Mouse (Mus musculus) testis, adult 2 months (tissue): ENCODE results near the gene Tab2.

ENCODE experiments used
- CTCF ChIP-seq: fragments of 200-500 bp; IDR thresholded peaks from 2 replicates; pipeline ENCODE4 v1.5.1; 2012; ENCODE audit warnings: low read depth, mild to moderate bottlenecking, inconsistent platforms, low read length, moderate library complexity; ENCODE audit not compliant: control insufficient read depth, insufficient read depth, insufficient replicate concordance
- POLR2A ChIP-seq: fragments of 200-500 bp; IDR thresholded peaks from 2 replicates; pipeline ENCODE4 v1.6.1; 2012; ENCODE audit warnings: low read depth, mild to moderate bottlenecking, inconsistent platforms, low read length, moderate library complexity; ENCODE audit not compliant: control insufficient read depth

DNA sequence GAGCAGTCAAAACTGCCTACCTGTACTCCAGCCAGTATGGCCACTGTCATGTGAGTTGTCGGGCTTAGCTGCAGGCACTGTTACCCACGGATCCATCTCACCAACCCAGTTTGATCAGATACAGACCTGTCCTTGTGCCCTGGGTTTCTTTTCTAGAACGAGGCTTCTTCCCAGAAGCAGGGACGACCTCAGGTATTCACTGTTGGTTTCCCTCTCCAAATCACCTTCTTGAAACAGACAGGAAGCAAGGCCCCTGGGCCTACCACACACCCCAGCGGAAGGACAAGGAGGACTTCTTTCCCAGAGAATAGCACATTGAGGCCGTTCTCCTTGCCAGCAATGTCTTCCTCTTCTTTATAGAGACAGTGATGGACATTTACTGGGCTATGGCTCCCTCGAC lies 95.5 kb downstream of the Tab2 start:
- no peak for TF ChIP-seq CTCF
- no peak for TF ChIP-seq POLR2A
